Mouse (Mus musculus) heart, postnatal 10 days (tissue): ENCODE measurements around the gene Nenf. TPM values are rescaled to one million over a fixed set of nuclear protein-coding genes. Genes with fewer than 3 reads are reported as not detected.

Source experiments
- DNase-seq, 2 experiments: peaks; one replicate each; pipeline ENCODE4 v3.0.0; 2021
- intact Hi-C: fragments of 180-260 bp; cut with DNase I; formaldehyde crosslinking; loops from one replicate; pipeline ENCODE4 v1.15.1; 2025
- total RNA-seq, 2 experiments: library from RNA; stranded (reverse); gene quantifications; 2 replicates each; pipeline ENCODE4 v1.2.3; 2021

Nenf gene
- total RNA-seq, 2 experiments from 2014 or later: 107 to 116 TPM

- intact Hi-C loops: loop anchor here (10.0 kb wide), 1 partner anchor 390 kb away; the partner anchor contains the start of gene Lpgat1
- DNase-seq: no peak
These were observed 7.0 kb upstream of the Nenf start for GRCm38 (mm10) chr1:191324733-191325590.

GRCm38 (mm10) chr1:191323381-191323780, 5.4 kb upstream of the Nenf start:
- intact Hi-C loops: loop anchor here (10.0 kb wide), 1 partner anchor 391 kb away; the partner anchor contains the start of gene Lpgat1
- DNase-seq: no peak

DNA sequence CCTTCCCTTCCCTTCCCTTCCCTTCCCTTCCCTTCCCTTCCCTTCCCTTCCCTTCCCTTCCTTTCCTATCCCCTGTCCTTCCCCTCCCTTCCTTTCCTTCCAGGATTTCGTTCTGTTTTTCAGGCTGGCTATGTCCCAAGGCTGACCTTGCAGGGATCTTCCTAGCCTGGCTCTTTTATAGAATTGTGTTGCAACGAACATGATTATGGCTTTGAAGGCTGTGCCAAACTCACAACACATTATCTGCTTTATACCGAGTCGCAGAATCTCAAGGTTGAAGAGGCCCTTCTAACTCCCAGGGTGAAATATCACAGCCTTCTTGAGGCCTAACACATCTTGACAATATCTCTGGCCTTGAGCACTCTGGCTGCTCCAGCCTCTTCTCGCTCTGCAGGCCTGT, 692 bp upstream of the Nenf start:
- DNase-seq: no peak
- intact Hi-C loops: loop anchor here (2.0 kb wide), 1 partner anchor 32 kb away; no protein-coding TSS in a partner anchor

DNA sequence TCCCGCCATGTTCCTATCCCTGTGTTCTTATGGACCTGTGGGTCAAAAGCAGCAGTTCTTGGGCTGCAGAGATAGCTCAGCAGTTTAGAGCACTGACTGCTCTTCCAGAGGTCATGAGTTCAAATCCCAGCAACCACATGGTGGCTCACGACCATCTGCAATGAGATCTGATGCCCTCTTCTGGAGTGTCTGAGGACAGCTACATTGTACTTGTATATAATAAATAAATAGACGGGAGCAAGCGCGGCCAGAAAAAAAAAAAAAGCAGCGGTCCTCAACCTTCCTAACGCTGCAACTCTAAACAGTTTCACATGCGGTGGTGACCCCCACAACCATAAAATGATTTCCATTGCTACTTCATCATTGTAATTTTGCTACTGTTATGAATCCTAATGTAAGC, 1.2 kb downstream of the Nenf start:
- no peak for DNase-seq
- intact Hi-C loops: no loop called here

DNA sequence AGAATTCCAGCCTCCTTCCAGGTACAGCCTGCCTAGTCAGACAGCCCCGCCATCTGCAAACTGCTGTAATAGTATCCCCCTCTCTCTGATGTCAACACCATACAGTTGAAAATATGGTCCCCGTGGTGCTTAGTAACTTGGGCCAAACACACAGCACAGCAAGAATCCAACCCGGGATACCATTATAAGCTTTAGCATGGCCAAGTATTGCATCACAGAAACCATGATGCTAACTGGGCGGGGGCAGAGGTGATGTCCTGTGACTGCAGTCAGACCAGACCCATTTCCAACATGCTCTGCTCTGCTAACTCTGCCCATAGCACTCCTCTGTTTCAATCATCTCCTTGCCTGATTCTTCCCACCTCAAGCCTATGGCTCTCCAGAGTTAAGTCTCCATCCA, 4.1 kb downstream of the Nenf start:
- intact Hi-C loops: loop anchor here (1.0 to 5.0 kb wide), 3 partner anchors 78 to 503 kb away; no protein-coding TSS in a partner anchor
- DNase-seq: no peak

DNA sequence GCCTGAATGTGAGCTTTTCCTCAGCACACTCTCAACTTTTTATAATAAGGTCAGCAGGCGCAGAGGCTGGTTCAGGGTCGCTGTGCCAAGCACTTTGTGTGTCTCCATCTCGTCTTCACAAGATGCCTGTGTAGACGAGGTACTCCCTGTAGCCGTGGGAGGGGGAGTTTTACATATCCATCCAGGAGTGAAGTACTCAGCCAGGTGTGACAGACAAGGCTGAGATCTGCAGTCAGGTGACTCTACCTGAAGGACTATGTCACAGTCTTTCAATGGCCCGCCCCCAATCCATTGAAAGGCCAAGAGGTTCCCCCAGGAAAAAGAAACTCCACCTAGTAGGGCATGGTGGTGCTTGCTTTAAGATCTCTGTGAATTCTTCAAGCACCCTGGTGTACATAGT, 4.8 kb downstream of the Nenf start:
- intact Hi-C loops: loop anchor here (1.0 to 5.0 kb wide), 3 partner anchors 79 to 504 kb away; no protein-coding TSS in a partner anchor
- DNase-seq: no peak

DNA sequence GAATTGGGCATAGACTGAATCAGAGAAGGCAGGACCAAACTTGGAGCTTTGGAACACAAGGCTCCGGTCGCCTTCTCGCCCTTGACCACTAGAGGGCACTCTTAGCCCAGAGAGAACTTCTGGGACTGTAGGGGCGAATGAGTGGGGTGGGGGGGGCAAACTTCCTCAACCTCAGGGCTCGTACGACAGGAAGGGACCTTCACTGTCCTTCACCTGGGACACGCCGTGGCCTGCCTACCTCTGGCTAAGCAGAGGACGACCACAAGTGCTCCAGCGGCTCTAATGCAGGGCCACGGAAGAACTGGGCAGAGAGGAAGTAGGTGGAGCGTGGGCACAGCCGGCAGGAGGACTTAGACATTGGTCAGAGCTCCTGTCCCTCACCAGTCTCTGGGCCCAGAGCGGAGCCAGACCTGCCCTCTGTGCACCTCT, 5.5 kb downstream of the Nenf start:
- peak; percentile 90 to 93 for DNase-seq
- intact Hi-C loops: loop anchor here (2.0 to 5.0 kb wide), 2 partner anchors 252 to 505 kb away; no protein-coding TSS in a partner anchor

- DNase-seq: no peak
- intact Hi-C loops: loop anchor here (5.0 kb wide), 1 partner anchor 506 kb away; no protein-coding TSS in a partner anchor
These were observed 6.6 kb downstream of the Nenf start for GRCm38 (mm10) chr1:191311296-191311898.

GRCm38 (mm10) chr1:191307766-191308455, 10.1 kb downstream of the Nenf start:
- DNase-seq: no peak
- intact Hi-C loops: no loop called here

DNA sequence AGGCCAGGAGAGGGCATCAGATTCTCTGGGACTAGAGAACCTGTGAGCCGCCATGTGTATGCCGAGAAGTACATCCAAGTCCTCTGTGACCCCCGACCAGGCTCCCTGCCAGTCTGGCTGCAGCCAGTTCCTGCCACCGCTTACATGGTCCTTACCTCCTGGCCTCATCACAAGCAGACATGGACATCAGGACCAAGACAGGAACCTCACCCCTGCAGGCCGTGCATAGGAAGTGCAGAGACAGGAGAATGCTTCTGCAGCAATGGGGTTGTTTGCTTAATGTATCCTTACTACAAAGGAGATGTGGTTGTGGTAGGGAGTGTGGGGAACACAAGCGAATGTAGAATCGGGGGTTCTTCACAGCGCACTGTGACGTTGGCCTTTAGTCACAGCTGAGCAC, 11.7 kb downstream of the Nenf start:
- intact Hi-C loops: no loop called here

DNA sequence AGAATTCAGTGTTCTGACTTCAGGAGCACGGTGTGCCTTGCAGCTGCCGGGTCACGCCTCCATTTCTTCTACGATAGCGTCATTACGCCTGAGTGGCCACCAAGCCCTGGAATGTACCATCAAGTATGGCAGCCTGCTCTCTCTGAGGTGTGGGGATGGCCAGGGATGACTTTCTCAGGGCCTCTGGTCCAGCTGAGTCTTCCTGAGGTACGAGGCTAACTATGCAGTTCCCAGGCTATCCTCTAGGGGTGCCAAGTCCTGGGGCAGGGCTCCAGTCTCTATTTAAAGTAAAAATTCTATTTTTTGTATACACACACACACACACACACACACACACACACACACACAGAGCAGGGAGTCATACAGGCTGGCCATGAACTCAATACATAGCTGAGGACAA, 12.4 kb downstream of the Nenf start:
- DNase-seq: no peak
- intact Hi-C loops: no loop called here

More for the DNA sequence above, 11.7 kb downstream of the Nenf start:
- no peak for DNase-seq

DNA sequence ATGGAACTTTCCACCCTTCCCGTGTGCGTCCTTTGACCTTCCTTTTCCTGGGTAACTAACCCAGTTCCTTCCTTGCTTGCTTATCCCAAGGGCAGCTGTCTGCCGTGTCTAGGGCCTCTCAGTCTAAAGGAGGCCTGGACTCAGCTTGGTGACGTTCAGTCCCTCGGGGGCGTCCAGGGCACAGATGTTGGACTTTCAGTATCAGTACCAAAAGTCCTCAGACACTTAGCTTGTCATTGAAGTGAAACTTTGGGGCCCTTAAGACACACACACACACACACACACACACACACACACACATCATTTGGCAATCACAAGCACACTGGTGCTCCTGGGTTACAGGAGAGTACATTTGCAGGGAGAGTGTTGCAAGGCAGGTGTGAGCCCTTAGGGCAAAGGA, 13.8 kb downstream of the Nenf start:
- intact Hi-C loops: no loop called here
- no peak for DNase-seq

- intact Hi-C loops: no loop called here
- DNase-seq: no peak
These were observed 14.3 kb downstream of the Nenf start for GRCm38 (mm10) chr1:191303736-191304135.

- intact Hi-C loops: no loop called here
These were observed 16.1 kb downstream of the Nenf start for GRCm38 (mm10) chr1:191301903-191302302.

GRCm38 (mm10) chr1:191299215-191299942, 18.6 kb downstream of the Nenf start:
- intact Hi-C loops: no loop called here
- DNase-seq: peak; percentile 79 to 84

More at GRCm38 (mm10) chr1:191301903-191302302, 16.1 kb downstream of the Nenf start:
- peak in 1 of 2 experiments; percentile 51 for DNase-seq

DNA sequence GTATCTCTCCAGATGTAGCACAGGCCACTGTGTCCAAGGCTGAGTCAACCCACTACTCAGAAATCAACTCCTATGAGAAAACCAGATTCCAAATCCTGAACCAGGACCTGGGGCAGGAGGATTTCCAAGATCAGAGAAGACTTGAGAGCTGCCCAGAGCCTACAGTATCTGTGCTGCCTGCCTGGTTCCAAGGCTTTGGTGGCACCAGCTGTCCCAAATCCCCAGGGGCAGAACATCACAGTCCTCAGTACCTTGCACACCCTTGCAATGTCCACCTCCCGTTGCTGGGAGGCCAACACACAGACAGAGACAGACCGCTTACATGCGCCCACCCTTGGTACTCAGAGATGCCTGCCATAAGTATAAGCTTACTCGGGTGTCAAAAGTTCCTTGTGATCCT, 19.7 kb downstream of the Nenf start:
- DNase-seq: no peak
- intact Hi-C loops: no loop called here

GRCm38 (mm10) chr1:191296445-191296844, 21.5 kb downstream of the Nenf start:
- peak; percentile 88 to 90 for DNase-seq
- intact Hi-C loops: no loop called here

DNA sequence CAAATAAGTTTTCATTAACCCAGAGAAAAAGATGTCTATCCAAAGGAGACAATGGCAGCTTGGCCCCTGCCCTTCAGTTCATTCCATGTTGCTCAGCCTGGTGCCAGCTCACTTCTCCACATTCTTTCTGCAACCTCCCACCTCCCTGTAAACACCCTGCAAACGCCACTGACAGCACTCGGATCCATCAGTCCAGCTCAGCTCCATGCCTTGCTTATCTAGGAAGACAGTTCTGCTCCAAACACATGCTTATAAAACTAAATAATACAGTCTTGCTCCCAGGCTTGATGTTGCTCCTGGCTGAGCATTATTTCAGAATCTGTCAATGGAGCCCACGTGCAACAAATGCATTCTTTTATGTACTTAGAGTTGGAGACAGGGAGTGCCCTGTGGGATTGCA, 22.2 kb downstream of the Nenf start:
- intact Hi-C loops: no loop called here
- DNase-seq: no peak

DNA sequence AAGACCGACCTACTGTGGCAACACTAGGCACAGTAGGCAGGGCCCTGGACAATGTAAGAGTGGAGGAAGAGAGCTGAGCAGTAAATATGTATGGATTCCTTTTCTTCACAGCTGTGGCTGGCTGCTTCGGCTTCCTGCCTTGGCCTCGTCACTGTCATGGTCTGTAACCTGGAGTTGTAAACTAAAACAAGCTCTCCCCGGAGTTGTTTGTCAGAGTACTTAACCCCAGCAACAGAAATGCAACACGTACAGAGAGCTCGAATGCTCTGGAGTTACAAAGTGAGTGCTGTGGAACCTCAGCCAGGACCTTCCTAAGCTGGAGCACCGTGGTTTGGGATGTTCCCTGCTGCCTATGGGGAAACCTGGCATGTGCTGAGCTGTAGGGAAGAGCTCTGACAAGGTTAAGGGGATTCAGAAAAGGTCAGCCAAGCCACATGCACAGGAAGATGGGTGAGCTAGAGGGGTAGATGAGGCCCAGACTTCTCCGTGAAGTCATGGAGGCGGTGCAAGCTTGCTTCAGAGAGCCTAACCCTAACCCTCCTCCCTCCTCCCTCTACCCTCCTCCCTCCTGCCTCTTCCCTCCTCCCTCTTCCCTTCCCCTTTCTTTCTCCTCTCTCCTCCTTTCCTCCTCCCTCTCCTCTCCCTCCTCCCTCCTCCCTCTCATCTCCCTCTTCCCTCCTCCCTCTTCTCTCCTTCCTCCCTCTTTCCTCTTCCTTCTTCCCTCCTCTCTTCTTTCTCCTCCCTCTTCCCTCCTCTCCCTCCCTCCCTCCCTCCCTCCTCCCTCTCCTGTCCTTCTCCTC, 23.8 kb downstream of the Nenf start:
- no peak for DNase-seq
- intact Hi-C loops: no loop called here
